Mouse (Mus musculus) midbrain, postnatal 0 days (tissue): ENCODE measurements around the gene Kcmf1. TPM values are rescaled to one million over a fixed set of nuclear protein-coding genes. Genes with fewer than 3 reads are reported as not detected.

Experiments
- ATAC-seq: fragments of 200-750 bp; cut with Nextera tagmentation; 2 replicates; pipeline ENCODE4 v1.8.0; 2017; ENCODE audit warnings: moderate number of reproducible peaks, mild to moderate bottlenecking, moderate TSS enrichment, moderate library complexity; ENCODE audit not compliant: low FRiP score
- DNase-seq: peaks from one replicate; pipeline ENCODE4 v3.0.0-alpha.2; 2015; ENCODE audit warnings: low spot score
- H3K27ac ChIP-seq: fragments of 300-500 bp; sonication (generic); 2 replicates; pipeline ENCODE4 v1.5.1; 2014; ENCODE audit warnings: low read depth, mild to moderate bottlenecking, low read length, mixed read lengths
- H3K27me3 ChIP-seq: fragments of 300-500 bp; sonication (generic); 2 replicates; pipeline ENCODE4 v1.6.1; 2014; ENCODE audit warnings: low read length, control low read depth, mixed read lengths; ENCODE audit not compliant: insufficient read depth
- H3K36me3 ChIP-seq: fragments of 300-500 bp; sonication (generic); 2 replicates; pipeline ENCODE4 v1.6.1; 2014; ENCODE audit warnings: low read length, control low read depth, mixed read lengths; ENCODE audit not compliant: insufficient read depth
- H3K4me1 ChIP-seq: fragments of 300-500 bp; sonication (generic); 2 replicates; pipeline ENCODE4 v1.6.1; 2014; ENCODE audit warnings: mild to moderate bottlenecking, control low read depth, antibody characterized with exemption, low read length, mixed read lengths; ENCODE audit not compliant: insufficient read depth
- H3K4me2 ChIP-seq: fragments of 300-500 bp; sonication (generic); 2 replicates; pipeline ENCODE4 v1.6.1; 2014; ENCODE audit warnings: low read depth, mild to moderate bottlenecking, low read length, mixed read lengths; ENCODE audit not compliant: poor library complexity, severe bottlenecking
- H3K4me3 ChIP-seq: fragments of 300-500 bp; sonication (generic); 2 replicates; pipeline ENCODE4 v1.5.1; 2014; ENCODE audit warnings: low read depth, mild to moderate bottlenecking, low read length, moderate library complexity
- H3K9ac ChIP-seq: fragments of 300-500 bp; sonication (generic); replicated peaks from 2 replicates; pipeline ENCODE4 v1.6.1; 2014; ENCODE audit warnings: mild to moderate bottlenecking, low read length, moderate library complexity, mixed read lengths; ENCODE audit not compliant: poor library complexity, severe bottlenecking
- H3K9me3 ChIP-seq: fragments of 300-500 bp; sonication (generic); 2 replicates; pipeline ENCODE4 v1.6.1; 2016; ENCODE audit warnings: low read length, control low read depth
- CTCF ChIP-seq: IDR thresholded peaks from 2 replicates; pipeline ENCODE4 v1.5.1; 2016; ENCODE audit warnings: antibody characterized with exemption, mild to moderate bottlenecking
- WGBS: fragments of 180-500 bp; shearing (Covaris S2); extraction: QIAGEN DNeasy Blood & Tissue Kit; methylation state at CpG from one replicate; pipeline ENCODE4 v1.1.7; 2014; 5-methylcytosine and 5-hydroxymethylcytosine counted together
- polyA plus RNA-seq: library from polyadenylated mRNA; unstranded; fragments of >200 nt; fragmentation: Nextera tagmentation; extraction: Ambion mirVana; gene quantifications from 2 replicates; pipeline ENCODE4 v1.2.1, GENCODE M21; 2015
- total RNA-seq: library from RNA; depleted of rRNA; stranded (reverse); fragments of >200 nt; gene quantifications from 2 replicates; pipeline ENCODE4 v1.2.3, GENCODE M21; 2014; rRNA removed

The Kcmf1 gene
- total and polyA plus RNA-seq, 2 experiments from 2014 or later: 52.8 to 74.2 TPM

DNA sequence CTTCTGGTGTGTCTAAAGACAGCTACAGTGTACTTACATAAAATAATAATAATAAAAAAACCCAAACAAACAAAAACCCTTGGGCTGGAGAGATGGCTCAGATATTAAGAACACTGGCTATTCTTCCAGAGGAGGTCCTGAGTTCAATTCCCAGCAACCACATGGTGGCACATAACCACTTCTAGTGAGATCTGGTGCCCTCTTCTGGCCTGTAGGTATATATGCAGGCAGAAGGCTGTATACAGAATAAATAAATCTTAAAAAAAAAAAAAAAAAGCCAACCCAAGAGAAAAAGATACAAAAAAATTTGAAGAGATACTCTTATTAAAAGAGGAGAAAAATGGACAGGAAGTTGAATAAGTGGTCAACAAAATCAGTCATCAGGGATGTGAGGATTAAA lies 102.0 kb downstream of the Kcmf1 start:
- no peaks in the 10 kb centered on the region for H3K9me3 ChIP-seq
- H3K36me3 ChIP-seq: no peaks in the 10 kb centered on the region
- no peaks in the 10 kb centered on the region for H3K27me3 ChIP-seq
- DNase-seq (no peak), ATAC-seq (no peak)
- peak; percentile 25; the same call in 1 of the 2 replicates for TF ChIP-seq CTCF
- no peak overlapping the region for H3K4me3 ChIP-seq
- H3K9ac ChIP-seq: no peak overlapping the region
- H3K4me1 ChIP-seq: no peaks in the 10 kb centered on the region
- H3K27ac ChIP-seq: no peak overlapping the region
- H3K4me2 ChIP-seq: no peak overlapping the region

DNA sequence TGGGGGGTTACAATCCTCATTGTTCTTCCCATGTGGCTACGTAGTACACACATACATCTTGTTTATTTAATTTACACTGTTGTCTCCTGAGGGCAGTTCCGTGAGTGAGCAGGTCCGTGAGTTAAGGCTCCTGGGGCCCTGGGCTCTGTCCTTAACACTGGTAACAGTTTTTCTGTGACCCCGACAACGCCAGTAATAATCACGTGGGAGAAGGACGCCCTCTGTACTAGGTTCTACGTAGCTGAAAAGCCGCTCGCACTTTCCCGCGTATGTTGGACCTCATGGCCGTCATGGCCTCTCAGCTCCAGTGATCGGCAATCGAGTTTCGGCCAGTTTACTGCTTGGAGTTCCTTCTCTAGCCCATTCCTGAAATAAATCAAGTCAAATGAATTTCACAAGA lies 104.3 kb downstream of the Kcmf1 start:
- H3K9ac ChIP-seq: no peak overlapping the region
- no peaks in the 10 kb centered on the region for H3K27me3 ChIP-seq
- no peak overlapping the region for H3K27ac ChIP-seq
- H3K4me2 ChIP-seq: no peak overlapping the region
- 57% methylated on average over 16 of the region's 16 CpGs for WGBS
- no peaks in the 10 kb centered on the region for H3K4me1 ChIP-seq
- no peak for ATAC-seq
- DNase-seq: no peak
- H3K36me3 ChIP-seq: no peaks in the 10 kb centered on the region
- no peak for TF ChIP-seq CTCF
- no peaks in the 10 kb centered on the region for H3K9me3 ChIP-seq
- H3K4me3 ChIP-seq: no peak overlapping the region

DNA sequence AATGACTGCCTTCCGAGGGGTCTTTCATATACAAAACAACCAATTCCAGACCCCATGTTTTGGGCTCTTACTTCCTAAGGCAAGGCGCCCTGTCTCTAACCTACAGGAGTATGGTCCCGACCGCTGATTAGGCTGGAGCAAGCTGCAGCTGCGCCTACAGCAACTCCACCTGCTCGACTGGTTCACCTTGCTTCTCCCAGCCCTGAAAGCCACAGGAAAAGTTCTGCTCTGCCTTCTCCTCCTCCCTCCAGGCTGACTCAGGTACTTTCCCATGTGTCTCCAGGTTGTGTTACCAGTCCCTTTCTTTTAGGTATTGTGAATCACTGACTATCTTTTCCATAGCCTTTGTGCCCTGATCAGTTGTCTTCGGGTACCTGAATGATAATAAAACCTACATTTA lies 104.9 kb downstream of the Kcmf1 start:
- TF ChIP-seq CTCF: no peak
- Histone ChIP-seq H3K4me3 (no peak overlapping the region), H3K9me3 (no peaks in the 10 kb centered on the region), H3K27ac (no peak overlapping the region), H3K36me3 (no peaks in the 10 kb centered on the region), H3K27me3 (no peaks in the 10 kb centered on the region), H3K9ac (no peak overlapping the region), H3K4me1 (no peaks in the 10 kb centered on the region), H3K4me2 (no peak overlapping the region)
- ATAC-seq (no peak), DNase-seq (no peak)
- 46% methylated on average over 7 of the region's 7 CpGs for WGBS

DNA sequence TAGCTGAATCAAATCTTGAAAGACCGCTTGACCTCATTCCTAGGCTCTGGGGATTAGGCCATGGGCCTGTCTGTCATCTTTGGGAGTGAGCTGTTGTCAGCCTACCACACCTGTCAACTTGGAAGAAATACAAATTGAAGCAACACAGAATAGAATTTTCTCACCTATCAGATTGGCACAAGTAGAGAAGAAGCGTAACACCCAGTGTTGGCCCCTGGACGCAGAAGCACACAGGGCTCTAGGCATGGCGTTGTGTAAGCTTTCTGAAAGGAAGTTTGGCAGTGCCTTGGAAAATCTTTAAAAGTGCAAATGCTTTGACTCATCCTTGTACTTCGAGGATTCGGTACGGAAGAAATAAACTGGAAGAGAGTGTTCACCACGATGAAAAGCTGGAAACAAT lies 107.1 kb downstream of the Kcmf1 start:
- ATAC-seq: no peak
- no peaks in the 10 kb centered on the region for H3K9me3 ChIP-seq

More for the DNA sequence above, 107.1 kb downstream of the Kcmf1 start:
- H3K36me3 ChIP-seq: no peaks in the 10 kb centered on the region
- WGBS: 92% methylated on average over 8 of the region's 8 CpGs
- no peaks in the 10 kb centered on the region for H3K4me1 ChIP-seq
- H3K27ac ChIP-seq: no peak overlapping the region
- no peak overlapping the region for H3K9ac ChIP-seq
- no peak overlapping the region for H3K4me3 ChIP-seq
- no peak for TF ChIP-seq CTCF
- DNase-seq: no peak
- no peak overlapping the region for H3K4me2 ChIP-seq
- peaks cover 8% of the 10 kb centered on the region; the same call in 1 of the 2 replicates for H3K27me3 ChIP-seq

Other genes starting within 250 kb of the Kcmf1 start
- gene Tcf7l1, start 110.7 kb downstream of the Kcmf1 start, total RNA-seq: 0.80 and 3.1 TPM in 2 replicates
- 5.8 and 6.0 TPM in 2 replicates for gene Tcf7l1, start 110.7 kb downstream of the Kcmf1 start, polyA plus RNA-seq
- gene Tmsb10, start 58.8 kb upstream of the Kcmf1 start, total RNA-seq: 504 and 572 TPM in 2 replicates
- 6,498 and 6,879 TPM in 2 replicates for gene Tmsb10, start 58.8 kb upstream of the Kcmf1 start, polyA plus RNA-seq